In genomic region chr5:143518045-143518591, GRCm38 (mm10) we compare ENCODE assay signal across 8 mouse cellular contexts. TPM values are rescaled to one million over a fixed set of nuclear protein-coding genes. Genes with fewer than 3 reads are reported as not detected.
DNase-seq lines count a peak whose midpoint lies in the region; ATAC-seq and TF ChIP-seq lines count a peak whose summit lies in the region.

No protein-coding gene starts in this region.

- TF ChIP-seq CTCF in lung, postnatal 0 days (IDR thresholded peaks at IDR 0.05), result no peak

- 30% methylated on average over 6 of the region's 6 CpGs for WGBS in lung, postnatal 0 days
- 84% methylated on average over 6 of the region's 6 CpGs for WGBS in hindbrain, embryonic 13.5 days

- H3K4me3 ChIP-seq in lung, postnatal 0 days (ENCODE audit: low read depth, low read length), result no peak overlapping the region
- no peak overlapping the region for H3K4me3 ChIP-seq in hindbrain, embryonic 13.5 days

- no peaks in the 10 kb centered on the region for H3K9me3 ChIP-seq in lung, postnatal 0 days (ENCODE audit: low read length)
- H3K9me3 ChIP-seq in hindbrain, embryonic 13.5 days, result no peaks in the 10 kb centered on the region

- H3K4me1 ChIP-seq in lung, postnatal 0 days (ENCODE audit: insufficient read depth, low read depth, low read length), result peaks cover 22% of the 10 kb centered on the region; the same call in 1 of the 2 replicates
- H3K4me1 ChIP-seq in hindbrain, embryonic 13.5 days (replicated peaks), result 0 out of 2 replicates have a peak, but pooled peaks cover 3% of the 10 kb centered on the region

- peak overlapping the region; percentile 75 for H3K27ac ChIP-seq in lung, postnatal 0 days (ENCODE audit: low read length)
- no peak overlapping the region for H3K27ac ChIP-seq in hindbrain, embryonic 13.5 days

- no peaks in the 10 kb centered on the region for H3K27me3 ChIP-seq in lung, postnatal 0 days (replicated peaks; ENCODE audit: insufficient read depth, low read length)
- no peaks in the 10 kb centered on the region for H3K27me3 ChIP-seq in hindbrain, embryonic 13.5 days

- H3K9ac ChIP-seq in lung, postnatal 0 days (replicated peaks; ENCODE audit: low read depth), result no peak overlapping the region
- no peak overlapping the region for H3K9ac ChIP-seq in hindbrain, embryonic 13.5 days

- no peak overlapping the region for H3K4me2 ChIP-seq in lung, postnatal 0 days (replicated peaks; ENCODE audit: low read depth, low read length)
- no peak overlapping the region for H3K4me2 ChIP-seq in hindbrain, embryonic 13.5 days

- DNase-seq in adrenal gland, adult 8-10 months, result peak; percentile 36
- DNase-seq in adrenal gland, postnatal 25 days, result no peak
- peak; percentile 90 for DNase-seq in 416B (ENCODE audit: low read depth)
- DNase-seq in lung, postnatal 0 days (ENCODE audit: low spot score), result peak; percentile 93
- no peak for DNase-seq in thymus, postnatal 25 days
- no peak for DNase-seq in spleen, postnatal 14 days (ENCODE audit: low spot score in 2 of 2)

- TF ChIP-seq EP300 in lung, postnatal 0 days (IDR thresholded peaks at IDR 0.05), result peak; percentile 61; the same call in 1 of the 2 replicates

- peak; percentile 68 for ATAC-seq in erythroblast, adult 5-6 weeks (replicated peaks; ENCODE audit: low FRiP score, poor library complexity, severe bottlenecking)
- peak; percentile 90 for ATAC-seq in lung, postnatal 0 days
- no peak for ATAC-seq in hindbrain, embryonic 13.5 days (ENCODE audit: low FRiP score)

- H3K36me3 ChIP-seq in lung, postnatal 0 days (ENCODE audit: insufficient read depth, low read length), result peaks cover 23% of the 10 kb centered on the region
- H3K36me3 ChIP-seq in hindbrain, embryonic 13.5 days, result peaks cover 40% of the 10 kb centered on the region

RNA-seq across cellular contexts. Expression of gene Rac1, which starts 9.7 kb away (rescaled TPM):
- total RNA-seq in adrenal gland, adult 8-10 months (2022), result 100 to 1,000 TPM; 348 to 401 (median 358) TPM
- total RNA-seq in adrenal gland, postnatal 25 days (2021), result 358 and 372 TPM in 2 replicates
- total RNA-seq in erythroblast, adult 5-6 weeks (2015; ENCODE audit: low replicate concordance), result 122 and 144 TPM in 2 replicates
- 42.5 and 72.4 TPM in 2 replicates for total RNA-seq in erythroblast, adult 5-6 weeks (2017; ENCODE audit: low replicate concordance)
- polyA plus RNA-seq in lung, postnatal 0 days (2015; fragmentation: Nextera tagmentation; extraction: Ambion mirVana), result 439 and 450 TPM in 2 replicates
- polyA plus RNA-seq in hindbrain, embryonic 13.5 days (2015; fragmentation: Nextera tagmentation; extraction: Ambion mirVana), result 390 and 391 TPM in 2 replicates

RNA-seq across cellular contexts. Expression of gene Daglb, which starts 53.7 kb away (rescaled TPM):
- 10 to 100 TPM; 21.6 to 27.5 (median 25.4) TPM for total RNA-seq in adrenal gland, adult 8-10 months (2022)
- total RNA-seq in adrenal gland, postnatal 25 days (2021), result 18.7 and 21.9 TPM in 2 replicates
- 5.2 and 6.7 TPM in 2 replicates for total RNA-seq in erythroblast, adult 5-6 weeks (2015; ENCODE audit: low replicate concordance)
- total RNA-seq in erythroblast, adult 5-6 weeks (2017; ENCODE audit: low replicate concordance), result 7.1 and 8.8 TPM in 2 replicates
- polyA plus RNA-seq in lung, postnatal 0 days (2015; fragmentation: Nextera tagmentation; extraction: Ambion mirVana), result 5.9 and 6.0 TPM in 2 replicates
- polyA plus RNA-seq in hindbrain, embryonic 13.5 days (2015; fragmentation: Nextera tagmentation; extraction: Ambion mirVana), result 18.2 and 18.3 TPM in 2 replicates

Comparison
In these comparisons a context has a peak if more than half of its experiments do, and no peak if none do; other contexts are left out.
1. DNase-seq: peak in adrenal gland, adult 8-10 months (single experiment), 416B (single experiment) and lung, postnatal 0 days (single experiment); none in adrenal gland, postnatal 25 days (single experiment), thymus, postnatal 25 days (single experiment) and spleen, postnatal 14 days (0 of 2).